Mouse (Mus musculus): ENCODE measurements around the gene Olfr319.
"Not testable (repeated sequence)": the region's sequence is repeated elsewhere in the genome, so short reads cannot be mapped to it uniquely, and the experiment has no call there.

Gene Olfr319

GRCm38 (mm10) chr11:58698862-58699261, at the start of gene Olfr319:
TSS of gene Olfr319 (plus strand) at chr11:58699162.
- DNase-seq (ENCODE audit: low read depth in 2 of 2, low spot score in 2 of 2) = no peak

- DNase-seq (ENCODE audit: low read depth in 2 of 2, low spot score in 2 of 2) = no peak
These were observed 43.8 kb upstream of the Olfr319 start for GRCm38 (mm10) chr11:58655151-58655550.

- no peak for DNase-seq (ENCODE audit: low read depth in 2 of 2, low spot score in 2 of 2)
These were observed 40.4 kb upstream of the Olfr319 start, which contains the start of gene Olfr322 for GRCm38 (mm10) chr11:58658596-58658995. TSS of gene Olfr322 (plus strand) at chr11:58658782.

GRCm38 (mm10) chr11:58669252-58669651, 29.7 kb upstream of the Olfr319 start:
- DNase-seq (ENCODE audit: low read depth in 2 of 2, low spot score in 2 of 2) = no peak

GRCm38 (mm10) chr11:58671825-58672224, 27.1 kb upstream of the Olfr319 start:
- DNase-seq (ENCODE audit: low read depth in 2 of 2, low spot score in 2 of 2) = no peak

- no peak for DNase-seq (ENCODE audit: low read depth in 2 of 2, low spot score in 2 of 2)
These were observed 18.2 kb upstream of the Olfr319 start, which contains the start of gene Olfr320 for GRCm38 (mm10) chr11:58680799-58681198. TSS of gene Olfr320 (plus strand) at chr11:58681099.

- no peak for DNase-seq (ENCODE audit: low read depth in 2 of 2, low spot score in 2 of 2)
These were observed 10.1 kb downstream of the Olfr319 start for GRCm38 (mm10) chr11:58709086-58709485.

GRCm38 (mm10) chr11:58717723-58718122, 18.8 kb downstream of the Olfr319 start:
- not testable (repeated sequence) for DNase-seq (ENCODE audit: low read depth in 2 of 2, low spot score in 2 of 2)

GRCm38 (mm10) chr11:58719701-58720100, 20.7 kb downstream of the Olfr319 start:
- no peak for DNase-seq (ENCODE audit: low read depth in 2 of 2, low spot score in 2 of 2)

- DNase-seq (ENCODE audit: low read depth in 2 of 2, low spot score in 2 of 2) = no peak
These were observed 25.0 kb downstream of the Olfr319 start, which contains the start of gene Olfr318 for GRCm38 (mm10) chr11:58723914-58724313. TSS of gene Olfr318 (minus strand) at chr11:58724014.

- DNase-seq (ENCODE audit: low read depth in 2 of 2, low spot score in 2 of 2) = not testable (repeated sequence)
These were observed 29.1 kb downstream of the Olfr319 start for GRCm38 (mm10) chr11:58727896-58728650.

- DNase-seq (ENCODE audit: low read depth in 2 of 2, low spot score in 2 of 2) = no peak
These were observed 34.4 kb downstream of the Olfr319 start for GRCm38 (mm10) chr11:58733372-58733771.

- no peak for DNase-seq (ENCODE audit: low read depth in 2 of 2, low spot score in 2 of 2)
These were observed 39.9 kb downstream of the Olfr319 start, which contains the start of gene Olfr317 for GRCm38 (mm10) chr11:58738792-58739262. TSS of gene Olfr317 (minus strand) at chr11:58739212.

- not testable (repeated sequence) for DNase-seq (ENCODE audit: low read depth in 2 of 2, low spot score in 2 of 2)
These were observed 52.1 kb downstream of the Olfr319 start for GRCm38 (mm10) chr11:58751096-58751495.

GRCm38 (mm10) chr11:58752434-58752833, 53.5 kb downstream of the Olfr319 start, which contains the start of gene Olfr316:
TSS of gene Olfr316 (plus strand) at chr11:58752734.
- no peak for DNase-seq (ENCODE audit: low read depth in 2 of 2, low spot score in 2 of 2)
